Mouse (Mus musculus) lung, embryonic 15.5 days (tissue): ENCODE results near the gene Crtam. TPM values are rescaled to one million over a fixed set of nuclear protein-coding genes. Genes with fewer than 3 reads are reported as not detected.

Experiments
- ATAC-seq: fragments of 200-750 bp; cut with Nextera tagmentation; 2 replicates; pipeline ENCODE4 v1.8.0; 2017; ENCODE audit warnings: moderate number of reproducible peaks, borderline replicate concordance; ENCODE audit not compliant: low FRiP score, low TSS enrichment; ENCODE audit errors: extremely low read depth
- H3K27ac ChIP-seq: fragments of 300-500 bp; sonication (generic); 2 replicates; pipeline ENCODE4 v1.5.1; 2015; ENCODE audit warnings: moderate library complexity, mild to moderate bottlenecking, inconsistent platforms
- H3K27me3 ChIP-seq: fragments of 300-500 bp; sonication (generic); 2 replicates; pipeline ENCODE4 v1.6.1; 2015; ENCODE audit warnings: inconsistent platforms
- H3K36me3 ChIP-seq: fragments of 300-500 bp; sonication (generic); 2 replicates; pipeline ENCODE4 v1.6.1; 2015; ENCODE audit warnings: inconsistent platforms
- H3K4me1 ChIP-seq: fragments of 300-500 bp; sonication (generic); 2 replicates; pipeline ENCODE4 v1.6.1; 2015; ENCODE audit warnings: inconsistent platforms
- H3K4me2 ChIP-seq: fragments of 300-500 bp; sonication (generic); 2 replicates; pipeline ENCODE4 v1.6.1; 2015; ENCODE audit warnings: inconsistent platforms, mild to moderate bottlenecking, moderate library complexity
- H3K4me3 ChIP-seq: fragments of 300-500 bp; sonication (generic); 2 replicates; pipeline ENCODE4 v1.5.1; 2015; ENCODE audit warnings: mild to moderate bottlenecking, inconsistent platforms
- H3K9ac ChIP-seq: fragments of 300-500 bp; sonication (generic); 2 replicates; pipeline ENCODE4 v1.6.1; 2015; ENCODE audit warnings: inconsistent platforms
- H3K9me3 ChIP-seq: fragments of 300-500 bp; sonication (generic); 2 replicates; pipeline ENCODE4 v1.6.1; 2016; ENCODE audit warnings: inconsistent platforms
- WGBS: fragments of 180-500 bp; shearing (Covaris S2); methylation state at CpG from one replicate; pipeline ENCODE4 v1.1.7; 2015; 5-methylcytosine and 5-hydroxymethylcytosine counted together
- polyA plus RNA-seq: library from polyadenylated mRNA; unstranded; fragments of >200 nt; fragmentation: Nextera tagmentation; extraction: Ambion mirVana; gene quantifications from 2 replicates; pipeline ENCODE4 v1.2.1, GENCODE M21; 2015

The Crtam gene
- polyA plus RNA-seq = not detected in 2 replicates

- 26% methylated on average over 4 of the region's 4 CpGs for WGBS
- no peak within 1 kb of the TSS for H3K4me2 ChIP-seq
Observed at GRCm38 (mm10) chr9:41004415-41004814, at the start of gene Crtam. Crtam (minus strand) TSS chr9:41004628.

GRCm38 (mm10) chr9:41054166-41054565 is 49.7 kb upstream of the Crtam start:
- Histone ChIP-seq H3K4me1 (peaks cover 16% of the 10 kb centered on the region; the same call in 1 of the 2 replicates), H3K9me3 (no peaks in the 10 kb centered on the region), H3K4me2 (no peak overlapping the region), H3K27me3 (no peaks in the 10 kb centered on the region), H3K27ac (no peak overlapping the region), H3K9ac (no peak overlapping the region), H3K36me3 (no peaks in the 10 kb centered on the region), H3K4me3 (no peak overlapping the region)
- ATAC-seq = no peak
- 77% methylated on average over 9 of the region's 9 CpGs for whole genome bisulfite sequencing

More at GRCm38 (mm10) chr9:41004415-41004814, at the start of gene Crtam:
- Histone ChIP-seq H3K4me1 (no peaks in the 10 kb centered on the region), H3K4me3 (no peak within 1 kb of the TSS), H3K36me3 (no peaks in the 10 kb centered on the region), H3K27ac (no peak within 1 kb of the TSS), H3K9ac (no peak within 1 kb of the TSS), H3K9me3 (no peaks in the 10 kb centered on the region), H3K27me3 (no peaks in the 10 kb centered on the region)
- no peak for ATAC-seq

- Histone ChIP-seq H3K4me2 (no peak overlapping the region), H3K27ac (no peak overlapping the region), H3K9ac (no peak overlapping the region), H3K4me3 (no peak overlapping the region), H3K27me3 (no peaks in the 10 kb centered on the region), H3K4me1 (peaks cover 16% of the 10 kb centered on the region; the same call in 1 of the 2 replicates), H3K36me3 (no peaks in the 10 kb centered on the region), H3K9me3 (no peaks in the 10 kb centered on the region)
- 48% methylated on average over 4 of the region's 4 CpGs for WGBS
- no peak for ATAC-seq
Observed at GRCm38 (mm10) chr9:41053478-41053877, 49.0 kb upstream of the Crtam start.

GRCm38 (mm10) chr9:41051080-41051932 is 46.9 kb upstream of the Crtam start:
- H3K27me3 ChIP-seq = no peaks in the 10 kb centered on the region
- no peak overlapping the region for H3K27ac ChIP-seq
- H3K9me3 ChIP-seq = no peaks in the 10 kb centered on the region
- no peak overlapping the region for H3K9ac ChIP-seq
- H3K4me1 ChIP-seq = peaks cover 16% of the 10 kb centered on the region; the same call in 1 of the 2 replicates
- ATAC-seq = no peak
- H3K4me2 ChIP-seq = no peak overlapping the region
- no peak overlapping the region for H3K4me3 ChIP-seq
- 34% methylated on average over 11 of the region's 11 CpGs for WGBS
- H3K36me3 ChIP-seq = no peaks in the 10 kb centered on the region

GRCm38 (mm10) chr9:41050331-41051079 is 46.1 kb upstream of the Crtam start:
- Histone ChIP-seq H3K27me3 (no peaks in the 10 kb centered on the region), H3K4me1 (peaks cover 16% of the 10 kb centered on the region; the same call in 1 of the 2 replicates), H3K9ac (no peak overlapping the region), H3K36me3 (no peaks in the 10 kb centered on the region), H3K4me3 (no peak overlapping the region), H3K27ac (no peak overlapping the region), H3K4me2 (no peak overlapping the region), H3K9me3 (no peaks in the 10 kb centered on the region)
- no peak for ATAC-seq
- WGBS = 39% methylated on average over 12 of the region's 12 CpGs

GRCm38 (mm10) chr9:41049282-41049681 is 44.9 kb upstream of the Crtam start:
- no peak for ATAC-seq
- H3K4me2 ChIP-seq = no peak overlapping the region
- H3K4me1 ChIP-seq = peaks cover 16% of the 10 kb centered on the region; the same call in 1 of the 2 replicates
- WGBS = 71% methylated on average over 7 of the region's 7 CpGs
- no peaks in the 10 kb centered on the region for H3K9me3 ChIP-seq
- no peak overlapping the region for H3K27ac ChIP-seq
- H3K36me3 ChIP-seq = no peaks in the 10 kb centered on the region
- no peaks in the 10 kb centered on the region for H3K27me3 ChIP-seq
- H3K9ac ChIP-seq = no peak overlapping the region
- no peak overlapping the region for H3K4me3 ChIP-seq

GRCm38 (mm10) chr9:41048820-41049219 is 44.4 kb upstream of the Crtam start:
- ATAC-seq = no peak
- 65% methylated on average over 3 of the region's 3 CpGs for WGBS
- no peaks in the 10 kb centered on the region for H3K36me3 ChIP-seq
- H3K27me3 ChIP-seq = no peaks in the 10 kb centered on the region
- H3K4me1 ChIP-seq = peaks cover 16% of the 10 kb centered on the region; the same call in 1 of the 2 replicates
- no peak overlapping the region for H3K27ac ChIP-seq
- no peak overlapping the region for H3K9ac ChIP-seq
- H3K4me3 ChIP-seq = no peak overlapping the region
- H3K4me2 ChIP-seq = no peak overlapping the region
- H3K9me3 ChIP-seq = no peaks in the 10 kb centered on the region

- Histone ChIP-seq H3K9ac (no peak overlapping the region), H3K9me3 (no peaks in the 10 kb centered on the region), H3K27ac (no peak overlapping the region), H3K36me3 (no peaks in the 10 kb centered on the region), H3K4me2 (no peak overlapping the region), H3K4me1 (peaks cover 16% of the 10 kb centered on the region; the same call in 1 of the 2 replicates), H3K4me3 (no peak overlapping the region), H3K27me3 (no peaks in the 10 kb centered on the region)
- WGBS = 91% methylated on average over 7 of the region's 7 CpGs
- ATAC-seq = no peak
Observed at GRCm38 (mm10) chr9:41048216-41048615, 43.8 kb upstream of the Crtam start.

- Histone ChIP-seq H3K27ac (no peak overlapping the region), H3K4me2 (no peak overlapping the region), H3K36me3 (no peaks in the 10 kb centered on the region), H3K4me3 (no peak overlapping the region), H3K4me1 (peaks cover 16% of the 10 kb centered on the region; the same call in 1 of the 2 replicates), H3K9ac (no peak overlapping the region), H3K9me3 (no peaks in the 10 kb centered on the region), H3K27me3 (no peaks in the 10 kb centered on the region)
- 89% methylated on average over 2 of the region's 2 CpGs for WGBS
- ATAC-seq = no peak
Observed at GRCm38 (mm10) chr9:41047654-41048053, 43.2 kb upstream of the Crtam start.

GRCm38 (mm10) chr9:41044626-41045025 is 40.2 kb upstream of the Crtam start:
- 0 out of 2 replicates have a peak, but pooled peaks have one; percentile 19 for ATAC-seq
- no peak overlapping the region for H3K4me3 ChIP-seq
- H3K4me2 ChIP-seq = no peak overlapping the region
- no peaks in the 10 kb centered on the region for H3K27me3 ChIP-seq
- 7% methylated on average over 3 of the region's 3 CpGs for WGBS
- H3K27ac ChIP-seq = no peak overlapping the region
- H3K9ac ChIP-seq = no peak overlapping the region
- no peaks in the 10 kb centered on the region for H3K4me1 ChIP-seq
- H3K9me3 ChIP-seq = no peaks in the 10 kb centered on the region
- no peaks in the 10 kb centered on the region for H3K36me3 ChIP-seq

GRCm38 (mm10) chr9:41043641-41044040 is 39.2 kb upstream of the Crtam start:
- no peaks in the 10 kb centered on the region for H3K36me3 ChIP-seq
- H3K4me2 ChIP-seq = no peak overlapping the region
- no peaks in the 10 kb centered on the region for H3K9me3 ChIP-seq
- 83% methylated on average over 5 of the region's 5 CpGs for WGBS
- H3K9ac ChIP-seq = no peak overlapping the region
- no peaks in the 10 kb centered on the region for H3K4me1 ChIP-seq
- H3K27me3 ChIP-seq = no peaks in the 10 kb centered on the region
- H3K4me3 ChIP-seq = no peak overlapping the region
- no peak overlapping the region for H3K27ac ChIP-seq
- ATAC-seq = no peak

- no peaks in the 10 kb centered on the region for H3K27me3 ChIP-seq
- WGBS = 78% methylated on average over 3 of the region's 3 CpGs
- no peak overlapping the region for H3K4me2 ChIP-seq
- no peaks in the 10 kb centered on the region for H3K9me3 ChIP-seq
- no peak overlapping the region for H3K9ac ChIP-seq
- no peaks in the 10 kb centered on the region for H3K4me1 ChIP-seq
- no peaks in the 10 kb centered on the region for H3K36me3 ChIP-seq
- no peak overlapping the region for H3K4me3 ChIP-seq
- no peak overlapping the region for H3K27ac ChIP-seq
- ATAC-seq = no peak
Observed at GRCm38 (mm10) chr9:41041404-41041803, 37.0 kb upstream of the Crtam start.
